Mouse (Mus musculus): ENCODE measurements at regions not wholly inside any gene's neighbourhood (a gene's known extent, or its start where the extent isn't known, plus 50 kb on each side); places are given as distances from the start of the nearest gene placed in this dataset.
A peak's percentile ranks its signal among the peaks of the same experiment; 100 is the strongest.

DNA sequence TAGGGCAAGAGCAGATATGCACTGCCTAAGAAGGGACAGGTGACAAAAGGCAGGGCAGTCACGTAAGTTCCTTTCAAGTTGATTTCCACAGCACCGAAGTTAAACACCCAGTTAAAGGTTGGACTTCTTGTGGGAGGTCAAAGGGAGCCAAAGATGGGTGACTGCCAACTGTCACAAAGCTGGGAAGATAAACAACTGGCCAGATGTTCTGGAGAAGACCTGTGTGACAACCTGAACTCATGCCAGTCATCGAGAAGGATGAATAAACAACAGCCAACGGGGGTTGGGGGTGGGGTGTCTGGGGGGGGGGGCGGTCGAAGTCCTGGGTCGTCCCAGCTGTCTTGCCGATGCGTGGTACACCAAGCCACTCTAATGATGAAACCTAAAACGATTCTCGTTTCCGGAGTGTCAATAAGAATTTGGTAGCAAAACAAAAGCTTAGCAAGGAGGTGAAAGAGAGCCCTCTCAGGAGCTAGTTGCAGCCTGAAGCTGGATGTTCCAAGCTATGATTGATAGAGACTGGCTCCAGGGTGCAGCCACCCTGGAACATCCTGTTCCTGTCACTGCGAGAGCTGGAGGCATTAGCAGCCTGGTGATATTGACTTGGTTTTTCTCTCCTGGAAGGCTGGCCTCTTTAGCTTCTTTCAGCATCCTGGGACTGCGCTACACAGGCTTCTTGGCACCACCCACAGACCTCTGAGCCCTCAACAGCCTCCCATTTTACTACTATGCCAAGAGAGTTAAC, 259.0 kb downstream of the Foxo1 start:
- no peaks in the 10 kb centered on the region for H3K4me1 ChIP-seq (ENCODE audit: control insufficient read depth, insufficient read depth)
- H3K9me3 ChIP-seq (replicated peaks; ENCODE audit: control insufficient read depth, low read length), result no peaks in the 10 kb centered on the region
- no peak overlapping the region for H3K4me3 ChIP-seq (ENCODE audit: low read depth, low read length)
- no peaks in the 10 kb centered on the region for H3K36me3 ChIP-seq (replicated peaks; ENCODE audit: control insufficient read depth, insufficient read depth, low read length)
- no peak overlapping the region for H3K4me2 ChIP-seq (ENCODE audit: low read depth, low read length)
- no peak overlapping the region for H3K27ac ChIP-seq (ENCODE audit: low read depth)
- ATAC-seq (ENCODE audit: insufficient read depth, low read depth) (no peak), DNase-seq (ENCODE audit: low spot score) (no peak)
- no peak overlapping the region for H3K9ac ChIP-seq (replicated peaks; ENCODE audit: low read depth, low read length)
- 0 out of 2 replicates have a peak, but pooled peaks cover 7% of the 10 kb centered on the region for H3K27me3 ChIP-seq (ENCODE audit: control insufficient read depth, insufficient read depth, low read length)
- 63% methylated on average over 14 of the region's 14 CpGs for WGBS
- TF ChIP-seq CTCF (IDR thresholded peaks at IDR 0.05; ENCODE audit: low read depth) (no peak), EP300 (IDR thresholded peaks at IDR 0.05; ENCODE audit: low read depth) (no peak)

DNA sequence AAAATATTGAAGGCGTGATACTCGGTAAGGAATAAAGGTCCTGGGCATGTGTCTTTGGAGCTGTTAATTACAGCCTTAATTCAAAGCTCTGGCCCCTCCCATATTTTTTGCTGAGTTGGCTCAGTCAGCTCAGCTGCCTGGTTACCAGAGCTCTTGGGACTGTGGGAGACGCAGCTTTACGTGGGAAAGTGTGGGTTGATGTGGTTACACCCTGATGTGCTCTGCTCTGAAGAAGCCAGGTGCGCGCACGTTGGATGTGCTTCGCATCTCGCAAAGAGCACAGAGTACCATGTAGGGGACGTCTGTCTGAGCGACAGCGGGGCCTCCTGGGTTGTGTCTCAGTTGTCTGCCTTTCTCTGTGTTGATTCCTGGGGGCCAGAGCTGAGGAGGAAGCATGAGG, 254.8 kb downstream of the Foxo1 start:
- Histone ChIP-seq H3K4me1 (ENCODE audit: control insufficient read depth, insufficient read depth) (0 out of 2 replicates have a peak, but pooled peaks cover 4% of the 10 kb centered on the region), H3K27ac (ENCODE audit: low read depth) (no peak overlapping the region), H3K9ac (replicated peaks; ENCODE audit: low read depth, low read length) (no peak overlapping the region), H3K4me2 (ENCODE audit: low read depth, low read length) (no peak overlapping the region), H3K27me3 (ENCODE audit: control insufficient read depth, insufficient read depth, low read length) (0 out of 2 replicates have a peak, but pooled peaks cover 7% of the 10 kb centered on the region), H3K36me3 (replicated peaks; ENCODE audit: control insufficient read depth, insufficient read depth, low read length) (no peaks in the 10 kb centered on the region), H3K9me3 (replicated peaks; ENCODE audit: control insufficient read depth, low read length) (no peaks in the 10 kb centered on the region), H3K4me3 (ENCODE audit: low read depth, low read length) (no peak overlapping the region)
- WGBS, result 78% methylated on average over 12 of the region's 12 CpGs
- DNase-seq (ENCODE audit: low spot score) (no peak), ATAC-seq (ENCODE audit: insufficient read depth, low read depth) (no peak)
- TF ChIP-seq CTCF (IDR thresholded peaks at IDR 0.05; ENCODE audit: low read depth), result no peak
- TF ChIP-seq EP300 (IDR thresholded peaks at IDR 0.05; ENCODE audit: low read depth), result no peak

DNA sequence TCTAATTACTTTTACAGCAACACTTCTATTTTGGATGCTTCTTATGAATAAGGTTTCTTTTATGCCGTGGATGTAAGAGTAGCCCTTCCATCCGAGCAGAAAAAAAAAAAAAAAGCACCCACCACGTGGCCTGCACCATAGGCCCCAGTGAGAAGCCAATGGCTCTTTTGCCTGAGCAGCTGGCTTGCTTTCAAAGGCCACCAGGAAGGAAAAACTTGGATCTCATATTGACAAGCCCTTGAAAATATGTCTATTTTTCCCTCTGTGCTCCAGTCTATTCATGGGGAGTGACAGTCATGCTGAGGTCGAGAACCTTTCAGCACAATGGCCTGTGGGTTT, 252.4 kb downstream of the Foxo1 start:
- no peak overlapping the region for H3K9ac ChIP-seq (replicated peaks; ENCODE audit: low read depth, low read length)
- TF ChIP-seq CTCF (IDR thresholded peaks at IDR 0.05; ENCODE audit: low read depth) (no peak), EP300 (IDR thresholded peaks at IDR 0.05; ENCODE audit: low read depth) (no peak)
- 0 out of 2 replicates have a peak, but pooled peaks cover under 1% of the 10 kb centered on the region for H3K27me3 ChIP-seq (ENCODE audit: control insufficient read depth, insufficient read depth, low read length)
- no peak overlapping the region for H3K4me3 ChIP-seq (ENCODE audit: low read depth, low read length)
- WGBS, result 28% methylated on average over 4 of the region's 4 CpGs
- no peaks in the 10 kb centered on the region for H3K36me3 ChIP-seq (replicated peaks; ENCODE audit: control insufficient read depth, insufficient read depth, low read length)
- H3K4me1 ChIP-seq (ENCODE audit: control insufficient read depth, insufficient read depth), result 0 out of 2 replicates have a peak, but pooled peaks cover 4% of the 10 kb centered on the region
- peak overlapping the region; percentile 32; the same call in 1 of the 2 replicates for H3K4me2 ChIP-seq (ENCODE audit: low read depth, low read length)
- ATAC-seq (ENCODE audit: insufficient read depth, low read depth) (no peak), DNase-seq (ENCODE audit: low spot score) (no peak)
- no peaks in the 10 kb centered on the region for H3K9me3 ChIP-seq (replicated peaks; ENCODE audit: control insufficient read depth, low read length)
- no peak overlapping the region for H3K27ac ChIP-seq (ENCODE audit: low read depth)

DNA sequence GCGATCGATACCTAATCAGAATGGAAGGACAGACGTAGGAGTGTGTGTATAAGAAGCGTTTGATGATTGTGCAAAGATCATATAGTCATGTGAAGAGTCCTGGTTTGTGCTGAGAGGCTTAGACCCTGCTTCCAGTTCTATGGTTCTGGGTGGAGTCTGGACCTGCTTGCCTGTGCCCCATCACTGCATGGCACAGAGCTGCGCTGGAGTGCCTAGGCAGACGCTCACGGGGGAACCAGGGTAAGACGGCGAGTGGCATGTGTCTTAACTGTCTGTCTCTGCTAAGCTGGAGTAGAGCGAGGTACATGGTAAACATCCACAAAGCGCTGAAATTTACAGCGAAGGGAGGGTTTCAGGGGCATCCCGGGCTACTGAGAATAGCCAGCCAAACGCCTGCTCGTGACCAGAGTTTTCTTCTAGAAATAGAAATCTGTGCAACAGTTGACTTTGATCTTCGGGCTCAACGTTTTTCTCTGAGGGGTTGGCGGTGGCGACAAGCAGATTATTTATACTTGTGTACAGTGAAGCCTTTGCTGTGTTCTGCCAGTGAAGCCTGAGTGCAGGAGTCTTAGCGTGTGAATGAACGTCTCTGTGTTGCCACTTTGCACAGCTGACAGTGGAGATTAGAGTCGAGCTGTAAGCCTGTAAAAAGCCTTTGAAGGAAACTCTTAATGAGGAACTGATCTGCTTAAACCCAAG, 251.9 kb downstream of the Foxo1 start:
- Histone ChIP-seq H3K9me3 (replicated peaks; ENCODE audit: control insufficient read depth, low read length) (no peaks in the 10 kb centered on the region), H3K36me3 (replicated peaks; ENCODE audit: control insufficient read depth, insufficient read depth, low read length) (no peaks in the 10 kb centered on the region), H3K4me1 (ENCODE audit: control insufficient read depth, insufficient read depth) (0 out of 2 replicates have a peak, but pooled peaks cover 4% of the 10 kb centered on the region), H3K4me2 (ENCODE audit: low read depth, low read length) (peak overlapping the region; percentile 32; the same call in 1 of the 2 replicates), H3K9ac (replicated peaks; ENCODE audit: low read depth, low read length) (no peak overlapping the region), H3K27me3 (ENCODE audit: control insufficient read depth, insufficient read depth, low read length) (no peaks in the 10 kb centered on the region), H3K27ac (ENCODE audit: low read depth) (no peak overlapping the region), H3K4me3 (ENCODE audit: low read depth, low read length) (no peak overlapping the region)
- 41% methylated on average over 22 of the region's 22 CpGs for WGBS
- ATAC-seq (ENCODE audit: insufficient read depth, low read depth) (no peak), DNase-seq (ENCODE audit: low spot score) (peak; percentile 16)
- TF ChIP-seq CTCF (IDR thresholded peaks at IDR 0.05; ENCODE audit: low read depth) (no peak), EP300 (IDR thresholded peaks at IDR 0.05; ENCODE audit: low read depth) (no peak)

DNA sequence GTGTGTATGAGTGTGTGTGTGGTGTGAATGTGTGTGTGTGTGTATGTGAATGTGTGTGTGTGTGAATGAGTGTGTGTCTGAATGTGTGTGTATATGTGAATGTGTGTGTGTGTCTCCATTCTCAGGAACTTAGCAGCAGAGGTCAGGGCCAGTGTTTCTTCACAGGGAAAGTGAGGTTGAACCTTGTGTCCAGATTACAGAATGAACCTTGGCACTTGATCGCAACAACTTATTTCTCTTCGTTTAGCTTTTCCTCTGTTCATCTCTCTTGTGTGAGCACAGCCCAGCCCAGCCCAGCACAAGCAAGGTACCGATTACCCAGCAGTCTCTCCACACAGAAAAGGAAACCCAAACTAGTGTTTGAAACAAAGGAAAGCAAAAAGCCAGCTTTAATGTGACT, 249.7 kb downstream of the Foxo1 start:
- Histone ChIP-seq H3K9me3 (replicated peaks; ENCODE audit: control insufficient read depth, low read length) (no peaks in the 10 kb centered on the region), H3K4me2 (ENCODE audit: low read depth, low read length) (no peak overlapping the region), H3K27ac (ENCODE audit: low read depth) (no peak overlapping the region), H3K36me3 (replicated peaks; ENCODE audit: control insufficient read depth, insufficient read depth, low read length) (no peaks in the 10 kb centered on the region), H3K4me1 (ENCODE audit: control insufficient read depth, insufficient read depth) (0 out of 2 replicates have a peak, but pooled peaks cover 4% of the 10 kb centered on the region), H3K9ac (replicated peaks; ENCODE audit: low read depth, low read length) (no peak overlapping the region), H3K27me3 (ENCODE audit: control insufficient read depth, insufficient read depth, low read length) (no peaks in the 10 kb centered on the region), H3K4me3 (ENCODE audit: low read depth, low read length) (no peak overlapping the region)
- TF ChIP-seq EP300 (IDR thresholded peaks at IDR 0.05; ENCODE audit: low read depth) (no peak), CTCF (IDR thresholded peaks at IDR 0.05; ENCODE audit: low read depth) (no peak)
- WGBS, result 80% methylated on average over 3 of the region's 3 CpGs
- ATAC-seq (ENCODE audit: insufficient read depth, low read depth) (no peak), DNase-seq (ENCODE audit: low spot score) (no peak)
